Mouse (Mus musculus): Measurements from ENCODE around the gene Cntd1.

Cntd1 gene

GRCm38 (mm10) chr11:101255826-101256775 lies 22.7 kb upstream of the Cntd1 start:
- DNase-seq: peak; percentile 12

GRCm38 (mm10) chr11:101259261-101259712 lies 19.5 kb upstream of the Cntd1 start:
- DNase-seq: no peak

DNA sequence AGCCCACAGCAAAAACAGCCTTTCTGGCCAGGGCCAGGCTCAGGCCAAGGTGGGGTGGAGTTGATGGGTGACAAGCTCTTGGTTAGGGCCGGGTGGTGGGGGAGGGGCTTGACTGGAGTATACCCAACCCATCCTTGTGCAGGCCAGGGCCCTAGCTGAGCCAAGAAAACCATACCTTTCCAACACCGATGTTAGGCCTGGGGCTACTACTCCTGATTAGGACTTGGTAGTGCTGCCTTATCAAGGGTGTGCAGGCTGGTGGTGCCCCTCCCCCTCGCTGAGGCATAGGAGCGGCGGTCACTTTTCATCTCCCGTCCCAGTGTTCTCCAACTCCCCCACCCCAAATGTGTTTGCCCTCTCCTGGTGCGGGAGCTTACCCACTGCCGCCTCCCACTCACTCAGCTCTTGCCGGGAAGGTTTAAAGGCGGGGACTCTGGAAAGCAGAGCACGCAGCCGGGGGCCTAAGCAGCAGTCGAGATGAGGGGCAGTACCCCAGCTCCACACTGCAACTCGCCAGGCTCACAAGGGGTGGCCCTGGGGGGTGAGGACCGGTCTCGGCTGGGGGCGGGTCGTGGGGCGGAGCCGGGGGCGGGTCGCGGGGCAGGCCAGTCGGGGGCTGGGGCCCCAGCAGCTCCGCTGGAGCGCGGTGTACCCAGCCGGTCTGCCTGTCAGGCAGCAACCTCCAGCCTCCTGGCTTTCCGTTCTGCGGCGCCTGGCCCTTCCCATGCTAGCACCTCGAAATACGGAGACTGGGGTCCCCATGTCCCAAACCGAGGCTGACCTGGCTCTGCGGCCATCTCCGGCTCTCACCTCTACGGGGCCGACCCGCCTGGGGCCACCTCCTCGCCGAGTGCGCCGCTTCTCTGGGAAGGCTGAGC lies 18.6 kb upstream of the Cntd1 start, which contains the start of gene Wnk4:
TSS of gene Wnk4 (plus strand) at position 620 of the 878 bp plus-strand sequence.
- no peak for DNase-seq

DNA sequence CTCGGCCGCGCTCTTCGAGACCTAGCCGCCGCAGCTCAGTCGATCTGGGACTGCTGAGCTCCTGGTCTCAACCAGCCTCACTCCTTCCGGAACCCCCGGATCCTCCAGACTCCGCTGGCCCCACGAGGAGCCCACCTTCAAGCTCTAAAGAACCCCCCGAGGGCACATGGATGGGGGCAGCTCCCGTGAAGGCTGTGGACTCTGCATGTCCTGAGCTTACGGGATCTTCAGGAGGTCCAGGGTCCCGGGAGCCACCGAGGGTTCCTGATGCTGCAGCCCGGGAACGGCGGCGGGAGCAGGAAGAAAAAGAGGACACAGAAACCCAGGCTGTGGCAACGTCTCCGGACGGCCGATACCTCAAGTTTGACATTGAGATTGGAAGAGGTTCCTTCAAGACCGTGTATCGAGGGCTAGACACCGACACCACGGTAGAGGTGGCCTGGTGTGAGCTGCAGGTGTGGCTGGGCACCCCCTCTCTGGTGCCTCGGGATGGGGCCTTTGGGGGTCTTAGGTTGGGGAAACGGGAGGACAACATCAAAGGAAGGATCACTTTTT lies 17.9 kb upstream of the Cntd1 start:
- DNase-seq: no peak

- DNase-seq: no peak
Observed at GRCm38 (mm10) chr11:101262272-101262967, 16.4 kb upstream of the Cntd1 start.

GRCm38 (mm10) chr11:101263138-101263988 lies 15.4 kb upstream of the Cntd1 start:
- no peak for DNase-seq

DNA sequence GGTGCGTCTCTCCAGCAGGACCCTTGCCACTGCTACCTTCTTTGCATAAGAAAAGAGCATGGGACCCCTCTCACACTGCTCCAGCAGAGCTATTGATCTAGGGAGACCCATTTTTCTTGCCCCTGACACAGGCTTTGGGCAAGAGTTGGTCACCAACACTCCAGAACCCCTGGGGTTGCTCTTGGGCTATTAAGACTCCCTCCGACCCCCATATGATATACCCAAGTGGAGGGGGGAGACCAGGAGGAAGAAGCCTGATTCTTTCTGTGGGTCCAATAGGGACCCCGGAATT lies 14.9 kb upstream of the Cntd1 start:
- DNase-seq: no peak

GRCm38 (mm10) chr11:101264954-101265471 lies 13.8 kb upstream of the Cntd1 start:
- DNase-seq: no peak

DNA sequence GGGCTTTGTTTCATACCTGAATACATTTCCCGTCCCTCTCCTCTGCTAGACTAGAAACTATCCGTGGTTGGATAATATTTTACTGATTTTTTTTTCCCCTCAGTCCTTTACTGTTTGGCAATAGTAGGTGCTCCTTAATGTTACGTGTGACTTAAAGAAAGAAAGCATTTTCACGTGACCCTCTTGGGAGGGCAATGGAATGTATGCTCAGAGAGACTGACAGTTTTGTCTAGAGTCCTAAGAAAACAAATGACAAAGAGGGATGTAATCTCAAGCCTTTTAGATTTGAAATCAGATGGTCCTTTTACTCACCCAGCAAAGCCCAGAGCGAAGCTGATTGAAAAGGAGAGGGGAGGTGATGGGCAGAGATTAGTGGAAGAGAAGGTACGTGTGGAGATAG lies 12.9 kb upstream of the Cntd1 start:
- no peak for DNase-seq

DNA sequence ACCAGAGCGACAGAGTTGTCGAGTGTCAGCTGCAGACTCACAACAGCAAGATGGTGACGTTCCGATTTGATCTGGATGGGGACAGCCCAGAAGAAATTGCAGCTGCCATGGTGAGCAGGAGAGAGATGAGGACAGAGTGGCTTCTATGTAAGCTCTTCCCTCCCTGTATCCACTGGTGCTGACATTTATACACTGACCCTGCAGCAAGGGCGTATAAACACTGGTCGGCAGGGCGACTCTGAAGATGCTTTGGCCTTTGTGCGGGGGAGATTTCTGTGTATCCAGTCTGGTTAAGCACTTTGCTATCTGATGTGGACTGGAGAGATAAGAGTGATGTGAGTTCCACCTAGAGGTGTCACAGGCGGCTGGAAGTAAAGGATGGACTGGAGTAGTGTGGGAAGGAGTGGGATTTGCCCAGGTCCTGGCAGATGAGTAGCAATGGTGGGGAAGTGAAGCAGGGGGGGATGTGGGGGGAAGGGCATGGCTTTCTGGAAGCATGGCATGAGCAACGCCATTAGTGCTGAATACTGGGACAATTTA lies 9.2 kb upstream of the Cntd1 start:
- no peak for DNase-seq

- no peak for DNase-seq
Observed at GRCm38 (mm10) chr11:101272446-101272845, 6.4 kb upstream of the Cntd1 start.

GRCm38 (mm10) chr11:101275309-101275708 lies 3.5 kb upstream of the Cntd1 start:
- no peak for DNase-seq

- DNase-seq: no peak
Observed at GRCm38 (mm10) chr11:101276319-101277070, 2.3 kb upstream of the Cntd1 start.

- no peak for DNase-seq
Observed at GRCm38 (mm10) chr11:101277381-101278222, 1.2 kb upstream of the Cntd1 start.

GRCm38 (mm10) chr11:101279193-101279569 lies 369 bp downstream of the Cntd1 start:
- peak; percentile 38 for DNase-seq

GRCm38 (mm10) chr11:101280837-101281236 lies 2.0 kb downstream of the Cntd1 start:
- no peak for DNase-seq

DNA sequence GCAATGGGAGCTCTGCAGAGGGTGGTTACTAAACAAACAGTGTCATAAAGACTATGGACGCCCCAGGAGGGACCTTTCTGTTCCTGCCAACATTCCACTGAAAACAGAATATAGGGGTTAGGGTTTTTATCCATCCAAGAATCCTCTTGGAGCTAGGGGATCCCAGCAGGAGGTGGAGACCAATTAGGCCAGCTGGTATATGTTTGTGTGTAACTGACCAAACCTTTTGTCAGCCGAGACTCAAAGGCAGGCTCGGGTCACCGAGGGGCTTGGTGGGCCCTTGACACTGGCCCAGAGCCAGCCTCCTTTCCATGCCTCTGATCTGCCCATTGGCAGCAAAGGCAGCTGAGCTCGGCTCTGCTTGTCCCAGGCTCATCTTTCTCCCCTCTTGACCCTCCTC lies 4.1 kb downstream of the Cntd1 start:
- no peak for DNase-seq

- no peak for DNase-seq
Observed at GRCm38 (mm10) chr11:101283805-101284204, 5.0 kb downstream of the Cntd1 start.

DNA sequence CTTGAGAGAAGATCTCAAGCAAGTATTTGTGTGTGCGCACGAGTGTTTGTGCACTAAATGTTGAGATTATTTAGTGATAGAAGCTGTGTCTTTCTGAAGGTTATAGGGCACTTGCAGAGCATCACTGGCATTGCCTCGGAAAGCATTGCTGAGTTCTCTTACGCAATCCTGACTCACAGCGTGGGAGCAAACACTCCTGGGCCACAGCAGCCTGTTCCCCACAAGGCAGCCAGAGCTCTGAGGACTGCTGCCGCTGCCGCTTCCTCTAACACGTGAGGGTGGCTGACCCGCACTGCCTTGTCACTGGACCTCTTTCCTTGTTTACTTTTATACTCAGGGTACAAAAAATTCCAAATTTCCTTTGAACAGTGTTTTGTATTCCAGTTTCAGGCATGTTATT lies 8.5 kb downstream of the Cntd1 start:
- no peak for DNase-seq

- no peak for DNase-seq
Observed at GRCm38 (mm10) chr11:101291231-101291630, 12.4 kb downstream of the Cntd1 start.

Measured in cerebellum, adult 9-11 months (tissue).